Mouse (Mus musculus) layer of hippocampus, adult 2 months (tissue): ENCODE measurements at regions not wholly inside any gene's neighbourhood (a gene's known extent, or its start where the extent isn't known, plus 50 kb on each side); places are given as distances from the start of the nearest gene placed in this dataset.

Experiments
- DNase-seq, 2 experiments: peaks; one replicate each; pipeline ENCODE4 v3.0.0; 2022; ENCODE audit warnings: low spot score in 2 of 2
- H3K27ac ChIP-seq: fragments of 200-600 bp; 2 replicates; pipeline ENCODE4 v1.8.1; 2022
- H3K4me3 ChIP-seq: fragments of 200-600 bp; 2 replicates; pipeline ENCODE4 v1.8.1; 2022; ENCODE audit warnings: mild to moderate bottlenecking
- CTCF ChIP-seq: fragments of 200-600 bp; conservative IDR thresholded peaks from 2 replicates; pipeline ENCODE4 v1.8.1; 2022; ENCODE audit warnings: antibody characterized with exemption, mild to moderate bottlenecking, moderate library complexity

DNA sequence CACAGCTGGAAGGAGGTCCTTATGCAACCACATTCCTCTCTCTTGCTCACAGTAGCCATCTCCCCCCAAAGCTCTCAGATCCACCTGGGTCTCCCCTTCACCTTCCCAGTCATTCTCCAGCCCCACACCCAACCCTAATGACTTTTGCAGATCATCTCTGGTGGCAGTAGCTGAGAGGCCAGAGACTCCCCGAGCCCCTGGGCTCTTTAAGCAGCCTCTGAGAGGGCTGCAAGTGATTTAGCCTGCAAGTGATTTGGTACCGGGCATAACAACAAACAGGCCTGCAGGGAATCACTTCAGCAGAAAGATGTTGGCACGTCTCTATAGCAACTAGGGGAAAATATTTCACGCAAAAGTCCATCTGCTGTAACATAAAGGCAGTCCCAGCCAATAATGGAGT is 142.0 kb downstream of the Fgf18 start:
- no peak for TF ChIP-seq CTCF
- Histone ChIP-seq H3K4me3 (no peak overlapping the region), H3K27ac (no peak overlapping the region; the same call in 1 of the 2 replicates)
- no peak for DNase-seq

- DNase-seq: no peak
- TF ChIP-seq CTCF: no peak
- H3K27ac ChIP-seq: no peak overlapping the region
- H3K4me3 ChIP-seq: no peak overlapping the region
These were observed 142.6 kb downstream of the Fgf18 start for GRCm38 (mm10) chr11:33004603-33005002.

DNA sequence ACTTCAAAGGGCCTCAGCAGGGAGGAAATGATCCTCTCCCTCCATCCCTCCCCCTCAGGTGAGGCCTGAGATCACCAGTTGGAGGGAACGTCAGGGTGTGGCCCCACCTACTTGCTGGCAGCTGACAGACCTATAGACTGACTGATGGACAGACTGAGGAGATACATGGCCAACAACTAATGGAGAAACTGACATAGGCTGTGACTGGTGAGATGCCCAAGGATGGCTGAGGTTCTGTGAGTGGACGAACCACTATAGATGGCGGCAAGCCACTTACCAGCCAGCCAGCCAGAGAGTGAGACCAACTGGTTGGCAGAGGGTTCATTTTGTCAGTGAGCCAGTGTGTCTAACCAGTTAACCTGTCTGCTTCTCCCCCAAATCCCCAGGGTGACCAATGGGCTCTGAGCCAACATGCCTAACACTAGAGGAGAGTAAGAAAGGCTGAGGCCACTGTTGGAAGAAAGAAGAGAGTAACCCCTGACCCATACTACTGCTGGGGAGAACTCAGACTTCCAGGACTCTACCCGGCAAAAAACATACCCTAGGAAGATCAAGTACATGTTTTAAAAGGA is 147.4 kb downstream of the Fgf18 start:
- no peak for DNase-seq
- TF ChIP-seq CTCF: no peak
- H3K27ac ChIP-seq: no peak overlapping the region
- H3K4me3 ChIP-seq: no peak overlapping the region

GRCm38 (mm10) chr11:32998687-32999605 is 148.3 kb downstream of the Fgf18 start:
- TF ChIP-seq CTCF: no peak
- no peak overlapping the region for H3K27ac ChIP-seq
- no peak overlapping the region for H3K4me3 ChIP-seq
- DNase-seq: peak in 1 of 2 experiments; percentile 13

- TF ChIP-seq CTCF: no peak
- H3K27ac ChIP-seq: no peak overlapping the region
- DNase-seq: no peak
- H3K4me3 ChIP-seq: no peak overlapping the region
These were observed 152.8 kb downstream of the Fgf18 start for GRCm38 (mm10) chr11:32994391-32994790.

GRCm38 (mm10) chr11:32993439-32993838 is 153.8 kb downstream of the Fgf18 start:
- no peak for TF ChIP-seq CTCF
- Histone ChIP-seq H3K27ac (no peak overlapping the region), H3K4me3 (no peak overlapping the region)
- DNase-seq: no peak

DNA sequence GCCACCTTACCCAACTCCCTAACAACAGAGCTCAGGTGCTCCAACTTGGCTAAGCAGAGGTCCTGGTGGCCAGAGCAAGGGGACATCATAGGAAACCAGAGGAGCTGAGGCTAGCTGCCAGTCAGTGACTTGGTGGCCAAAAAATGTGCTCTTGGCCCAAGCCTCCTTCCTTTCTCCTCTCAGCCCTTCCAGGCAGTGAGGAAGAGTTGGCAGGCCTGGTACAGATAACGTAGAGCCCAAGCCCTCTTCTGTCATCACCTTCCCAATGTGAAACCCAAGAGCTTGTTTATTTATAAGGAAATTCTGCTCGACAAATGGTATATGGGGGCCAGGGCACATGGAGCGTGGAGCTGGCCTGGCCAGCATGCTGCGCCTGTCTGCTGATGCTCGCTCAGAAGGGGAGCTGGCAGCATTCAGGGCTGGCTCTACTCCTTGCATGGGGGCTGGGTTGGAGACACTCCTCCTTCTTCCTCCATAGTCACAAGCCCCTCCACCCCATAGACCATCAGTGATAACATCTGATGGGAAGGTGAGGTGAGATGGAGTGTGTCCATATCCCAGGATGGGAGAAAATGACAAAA is 156.1 kb downstream of the Fgf18 start:
- Histone ChIP-seq H3K27ac (no peak overlapping the region), H3K4me3 (no peak overlapping the region)
- no peak for TF ChIP-seq CTCF
- no peak for DNase-seq

DNA sequence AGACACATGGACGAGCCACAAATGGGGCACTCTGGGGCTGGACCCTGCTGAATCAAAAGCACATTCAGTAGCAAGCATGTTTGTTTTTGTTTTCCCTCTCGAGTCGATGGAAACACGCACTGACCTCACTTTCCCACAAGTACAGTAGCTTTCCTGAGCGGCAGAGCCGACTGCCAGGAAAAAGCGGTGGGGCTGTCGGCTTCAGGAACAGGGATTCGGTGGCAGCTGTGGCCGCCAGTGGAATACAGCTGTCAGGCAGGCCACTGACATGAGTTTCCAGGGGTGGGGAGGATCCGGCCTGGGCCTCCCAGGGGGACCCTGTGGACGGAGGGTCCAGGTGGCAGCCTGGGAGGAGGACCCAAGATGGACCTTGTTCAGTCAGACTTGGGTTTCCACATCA is 157.0 kb downstream of the Fgf18 start:
- Histone ChIP-seq H3K4me3 (no peak overlapping the region), H3K27ac (no peak overlapping the region)
- no peak for TF ChIP-seq CTCF
- no peak for DNase-seq

DNA sequence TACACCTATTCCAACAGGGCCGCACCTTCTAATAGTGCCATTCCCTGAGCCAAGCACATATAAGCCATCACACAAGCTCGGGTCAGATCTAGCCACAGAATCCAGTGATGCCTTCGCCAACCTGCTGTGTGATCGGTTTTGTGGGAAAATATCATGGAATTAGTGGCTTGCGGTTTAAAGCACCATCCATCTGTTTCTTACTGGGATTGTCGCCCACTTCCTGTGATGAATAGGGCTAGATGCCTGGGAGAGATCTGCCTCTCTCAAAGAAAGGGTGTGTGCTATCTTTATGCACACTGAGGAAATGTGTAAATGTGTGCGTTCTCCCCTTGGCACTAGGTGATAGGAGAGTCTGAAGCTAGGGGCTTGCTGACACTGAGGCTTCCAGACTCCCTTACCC is 154.5 kb upstream of the Smim23 start:
- no peak for TF ChIP-seq CTCF
- Histone ChIP-seq H3K27ac (no peak overlapping the region), H3K4me3 (no peak overlapping the region)
- no peak for DNase-seq

- TF ChIP-seq CTCF: no peak
- DNase-seq: no peak
- no peak overlapping the region for H3K4me3 ChIP-seq
- H3K27ac ChIP-seq: no peak overlapping the region
These were observed 152.2 kb upstream of the Smim23 start for GRCm38 (mm10) chr11:32976572-32976971.

DNA sequence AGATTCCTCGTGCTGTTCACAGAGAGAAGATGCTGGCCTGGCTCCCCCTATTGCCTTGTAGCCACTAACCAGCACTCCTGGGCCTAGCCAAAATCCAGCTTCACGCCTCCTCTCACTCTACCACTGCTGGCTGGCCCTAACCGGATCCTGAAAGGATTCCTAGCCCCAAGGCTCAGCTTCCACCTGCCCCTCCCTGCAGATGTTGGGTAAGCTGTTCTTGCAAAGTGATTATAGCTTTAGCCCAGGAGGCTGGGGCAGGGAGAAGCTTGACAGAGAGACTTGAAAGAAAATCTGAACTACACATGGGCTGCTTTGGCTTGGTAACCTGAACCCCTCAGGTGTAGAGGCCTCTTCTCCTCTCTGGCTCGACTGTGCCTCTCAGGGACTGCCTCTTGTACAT is 149.0 kb upstream of the Smim23 start:
- TF ChIP-seq CTCF: no peak
- DNase-seq: no peak
- no peak overlapping the region for H3K4me3 ChIP-seq
- no peak overlapping the region for H3K27ac ChIP-seq

DNA sequence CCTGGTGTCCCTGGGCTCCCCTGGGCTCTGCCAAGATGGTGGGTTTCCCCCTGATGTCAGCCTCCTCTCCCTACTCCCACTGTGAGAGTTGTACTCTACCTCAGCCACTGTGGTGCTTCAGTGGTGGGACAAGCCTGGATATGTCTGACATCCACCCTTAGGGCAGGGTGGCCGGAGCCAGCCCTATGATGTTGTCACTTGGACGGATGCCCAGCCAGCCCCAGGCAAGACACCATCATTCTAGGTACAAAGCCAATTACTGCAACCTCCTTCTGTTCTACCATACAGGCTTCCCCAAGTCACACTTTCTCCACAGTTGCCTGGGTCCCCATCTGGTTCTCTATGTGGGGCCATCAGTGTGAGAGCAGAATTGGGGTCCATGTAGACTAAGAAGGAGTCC is 141.0 kb upstream of the Smim23 start:
- Histone ChIP-seq H3K4me3 (no peak overlapping the region), H3K27ac (no peak overlapping the region)
- DNase-seq: no peak
- TF ChIP-seq CTCF: no peak

DNA sequence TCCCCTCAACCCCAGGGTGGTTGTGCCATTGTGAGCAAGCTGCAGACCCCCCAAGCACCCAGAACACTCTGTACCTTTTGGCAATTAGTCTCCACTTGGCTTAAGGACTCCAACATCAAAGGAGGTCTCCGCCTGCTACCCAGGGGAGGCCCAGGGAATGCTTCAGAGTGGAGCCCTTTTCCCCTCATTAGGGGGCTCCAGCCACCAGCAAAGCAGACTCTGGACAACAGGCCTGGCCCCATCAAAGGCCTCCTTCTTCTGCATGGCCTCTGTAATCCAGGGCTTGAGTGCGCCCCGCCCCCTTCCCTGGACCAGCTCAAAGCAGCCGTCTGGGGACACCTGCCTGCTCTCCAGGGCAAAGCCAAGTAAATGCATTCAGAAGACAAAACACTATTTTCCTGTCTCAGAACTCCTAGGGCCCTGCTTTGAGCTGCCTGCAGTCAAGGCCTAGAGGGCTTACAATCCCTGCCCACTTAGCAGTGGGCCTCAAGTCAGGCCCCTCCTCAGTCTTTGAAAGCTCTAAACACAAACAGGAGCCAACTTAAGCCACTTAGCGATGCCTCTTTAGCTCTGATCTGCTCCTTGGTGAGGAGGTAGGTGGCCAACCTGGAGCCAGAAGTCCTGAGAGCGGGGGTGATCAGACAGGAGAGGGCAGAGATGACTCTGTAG is 139.4 kb upstream of the Smim23 start:
- no peak for TF ChIP-seq CTCF
- DNase-seq: peak in 1 of 2 experiments; percentile 7
- H3K27ac ChIP-seq: no peak overlapping the region
- no peak overlapping the region for H3K4me3 ChIP-seq

DNA sequence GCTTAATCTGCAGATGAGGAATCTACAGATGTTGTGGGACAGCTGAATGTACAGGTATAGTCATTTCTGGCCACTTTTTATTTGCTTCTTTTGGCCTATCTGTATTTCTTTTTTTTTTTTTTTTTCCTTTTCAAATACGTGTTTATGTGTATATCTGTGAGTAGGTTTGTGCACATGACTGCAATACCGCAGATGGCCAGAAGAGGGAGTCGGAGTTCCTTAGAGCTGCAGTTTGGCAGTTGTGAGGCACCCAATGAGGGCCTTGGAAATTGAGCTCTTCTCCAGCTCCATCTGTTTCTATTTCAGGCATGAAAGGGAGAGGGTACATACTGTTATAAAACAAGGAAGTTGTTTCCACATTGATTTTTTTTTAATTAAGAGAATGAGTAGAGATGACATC is 137.2 kb upstream of the Smim23 start:
- Histone ChIP-seq H3K27ac (no peak overlapping the region), H3K4me3 (no peak overlapping the region)
- DNase-seq: no peak
- TF ChIP-seq CTCF: peak; percentile 73
